Mouse (Mus musculus): ENCODE results near the gene Bnipl.
"Not testable (repeated sequence)": the region's sequence is repeated elsewhere in the genome, so short reads cannot be mapped to it uniquely, and the experiment has no call there.

Bnipl gene

DNA sequence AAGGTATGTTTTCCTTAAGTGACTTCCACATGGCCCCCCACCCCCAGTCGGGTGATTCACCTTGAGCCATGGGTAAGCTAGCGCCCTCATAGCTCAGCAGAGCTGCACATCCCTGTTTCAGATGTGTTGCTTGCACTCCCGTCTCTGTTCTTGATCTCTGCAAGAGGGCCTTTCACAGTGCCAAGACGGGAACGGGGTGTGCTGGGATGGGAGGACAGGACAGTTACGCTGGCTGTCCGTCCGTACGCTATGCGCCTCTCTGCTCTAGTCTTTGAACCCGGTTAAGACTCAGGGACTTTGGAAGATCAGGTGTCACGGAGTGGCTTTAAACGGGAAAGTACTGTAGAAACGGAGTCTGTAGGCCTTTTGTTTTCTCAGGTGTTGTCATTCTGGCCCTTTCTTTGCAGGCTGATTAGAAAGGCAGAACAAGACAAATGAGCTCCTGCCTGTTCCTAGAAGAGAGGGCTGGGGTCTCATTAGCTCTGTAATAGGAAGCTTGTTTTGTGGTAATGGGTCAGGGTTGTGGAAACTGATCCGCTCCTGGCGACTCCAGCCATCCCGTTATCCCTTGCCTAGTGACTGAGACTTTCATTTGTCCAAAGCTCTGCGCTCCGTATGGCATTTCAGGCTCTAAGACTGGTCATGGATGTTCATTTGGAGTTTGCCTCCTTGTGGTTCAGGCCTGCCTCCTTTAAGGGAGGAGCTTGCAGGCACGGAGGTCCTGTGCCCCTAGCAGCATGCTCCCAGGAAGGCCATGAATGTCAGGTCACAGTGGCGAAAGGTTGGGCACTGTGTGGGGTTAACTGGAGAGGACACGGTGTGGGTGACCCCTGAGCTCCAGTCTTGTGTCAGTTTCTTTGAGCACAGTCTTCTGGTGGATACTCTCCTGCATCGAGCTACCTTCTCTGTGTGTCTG is 15.3 kb downstream of the Bnipl start:
- no peak for DNase-seq

DNA sequence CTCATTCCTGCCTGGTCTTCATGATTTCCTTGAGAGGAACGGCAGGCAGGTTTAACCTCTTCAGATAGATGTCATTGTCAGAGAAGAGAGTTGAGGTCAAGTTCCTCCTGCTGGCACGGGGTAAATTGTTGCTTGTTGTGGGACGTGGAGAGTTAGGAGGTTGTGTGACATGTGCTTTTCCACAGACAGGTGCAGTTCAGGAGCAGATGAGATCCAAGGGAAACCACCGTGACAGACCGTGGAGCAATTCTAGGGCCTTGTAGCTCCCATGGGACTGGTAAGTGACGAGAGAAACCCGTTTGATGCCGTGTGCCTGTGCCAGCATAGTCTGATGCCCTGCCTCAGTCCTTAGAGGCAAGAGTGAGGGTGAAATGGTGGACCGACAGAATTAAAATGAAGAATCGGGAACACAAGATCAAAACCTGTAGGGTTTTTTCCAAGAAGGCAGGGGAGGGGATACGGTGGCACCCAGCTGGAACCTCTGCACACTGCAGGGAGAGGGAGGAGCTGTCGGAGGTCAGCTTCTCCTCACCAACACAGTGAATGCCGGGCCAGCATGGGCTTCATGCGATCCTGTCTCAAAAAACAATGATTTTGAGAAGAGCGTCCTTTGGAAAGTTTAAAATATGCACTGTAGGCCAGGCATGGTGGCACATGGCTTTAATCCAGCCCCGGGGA is 17.6 kb downstream of the Bnipl start:
- DNase-seq, result no peak

DNA sequence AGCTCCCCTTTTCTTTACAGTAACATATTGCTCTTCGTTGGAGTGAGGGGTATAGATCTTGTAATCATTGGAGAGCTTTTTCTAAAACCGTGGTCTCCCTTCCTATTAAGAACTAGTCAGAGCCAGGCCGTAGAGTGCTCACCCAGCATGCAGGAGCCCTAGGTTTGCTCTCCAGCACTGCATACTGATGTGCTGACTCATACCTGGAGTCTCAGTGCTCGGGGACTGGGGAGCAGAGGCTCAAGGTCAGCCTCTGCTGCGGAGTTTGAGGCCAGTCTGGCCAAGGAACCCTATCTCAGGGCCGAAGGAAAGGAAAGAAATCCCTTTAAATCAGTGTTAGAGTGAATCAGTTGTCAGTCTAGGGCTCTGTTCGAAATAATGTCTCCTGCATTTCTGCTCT is 18.2 kb downstream of the Bnipl start:
- DNase-seq, result no peak

DNA sequence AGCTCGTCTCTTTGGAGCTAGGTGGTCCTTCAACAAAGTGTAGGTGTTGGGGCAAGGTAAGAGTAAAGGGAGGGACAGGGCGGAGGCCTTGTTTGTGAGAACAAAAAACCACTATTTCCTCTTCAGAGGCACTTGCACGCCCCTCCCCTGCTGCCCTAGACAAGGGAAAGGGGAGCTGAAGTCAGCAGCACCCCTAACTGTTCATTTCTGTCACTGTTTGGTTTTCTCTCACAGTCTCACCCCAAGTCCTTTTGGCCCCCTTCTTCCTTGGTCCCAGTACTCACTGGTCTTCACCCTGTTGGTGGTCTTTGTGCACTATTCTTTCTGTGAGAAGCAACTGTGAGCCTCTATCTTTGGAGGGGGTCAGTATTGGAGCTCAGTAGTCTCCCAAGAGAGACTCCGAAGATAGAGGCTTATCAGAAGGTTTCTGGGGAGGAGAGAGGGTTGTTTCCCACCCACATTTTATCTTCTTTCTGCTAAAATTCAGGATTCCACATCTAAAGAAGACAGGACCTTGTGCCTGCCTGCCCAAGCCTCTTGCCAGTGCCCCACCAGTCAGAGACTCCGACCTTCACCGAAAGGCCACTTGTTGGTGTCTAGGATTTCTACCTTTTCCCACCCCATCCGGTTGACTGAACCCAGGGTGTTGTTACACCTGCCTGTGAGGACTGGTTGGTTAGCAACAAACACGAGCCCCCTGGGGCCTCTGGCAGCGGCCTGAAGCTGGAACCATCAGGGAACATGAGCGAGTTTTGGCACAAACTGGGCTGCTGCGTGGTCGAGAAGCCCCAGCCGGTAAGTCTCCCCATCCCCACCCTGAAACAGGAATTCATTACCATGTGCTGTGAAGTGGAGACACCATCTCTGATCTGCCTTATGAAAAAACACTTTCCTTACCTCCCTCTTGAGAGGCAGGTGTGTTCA is 19.4 kb downstream of the Bnipl start, which contains the start of gene Mllt11:
TSS of gene Mllt11 (minus strand) at position 874 of the 924 bp plus-strand sequence.
- DNase-seq, result peak in 1 of 2 experiments; percentile 43

DNA sequence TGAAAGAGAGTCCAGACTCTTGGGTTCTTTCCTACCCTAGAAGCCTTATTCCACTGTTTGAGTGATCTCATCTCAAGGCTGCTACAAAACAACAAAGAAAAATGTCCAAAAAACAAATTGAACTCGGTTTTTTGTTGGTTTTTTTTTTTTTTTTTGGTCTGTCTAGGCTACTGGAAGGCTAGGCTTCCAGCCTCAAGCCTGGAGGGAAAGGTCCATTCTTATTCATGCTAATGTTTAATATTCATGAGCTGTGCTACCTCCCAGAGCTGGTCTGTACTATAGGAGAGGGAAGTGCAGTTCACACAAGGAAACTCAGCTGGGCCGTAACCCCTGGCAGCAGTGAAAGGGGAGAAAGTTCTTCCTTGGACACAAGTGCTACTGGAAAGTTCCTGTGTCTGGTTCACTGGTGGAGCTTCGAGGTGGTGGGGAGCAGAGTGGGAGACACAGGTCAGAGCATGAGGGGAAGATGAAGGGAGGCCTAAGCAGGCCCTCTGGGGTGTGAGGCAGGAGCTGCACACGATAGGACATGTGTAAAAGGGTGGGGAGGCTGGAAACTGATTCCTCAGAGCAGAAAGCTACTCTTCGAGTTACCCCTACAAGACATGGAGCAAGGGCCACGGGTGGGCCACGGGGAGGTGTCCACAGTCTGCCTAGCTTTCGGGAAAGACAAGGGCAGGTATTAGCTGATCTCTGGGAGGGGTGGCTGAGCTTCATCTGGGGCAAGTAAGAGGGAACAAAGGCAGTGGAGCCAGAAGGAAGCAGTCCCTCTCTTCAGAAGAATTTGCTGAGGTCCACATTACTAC is 20.3 kb downstream of the Bnipl start:
- DNase-seq, result peak in 1 of 2 experiments; percentile 45

DNA sequence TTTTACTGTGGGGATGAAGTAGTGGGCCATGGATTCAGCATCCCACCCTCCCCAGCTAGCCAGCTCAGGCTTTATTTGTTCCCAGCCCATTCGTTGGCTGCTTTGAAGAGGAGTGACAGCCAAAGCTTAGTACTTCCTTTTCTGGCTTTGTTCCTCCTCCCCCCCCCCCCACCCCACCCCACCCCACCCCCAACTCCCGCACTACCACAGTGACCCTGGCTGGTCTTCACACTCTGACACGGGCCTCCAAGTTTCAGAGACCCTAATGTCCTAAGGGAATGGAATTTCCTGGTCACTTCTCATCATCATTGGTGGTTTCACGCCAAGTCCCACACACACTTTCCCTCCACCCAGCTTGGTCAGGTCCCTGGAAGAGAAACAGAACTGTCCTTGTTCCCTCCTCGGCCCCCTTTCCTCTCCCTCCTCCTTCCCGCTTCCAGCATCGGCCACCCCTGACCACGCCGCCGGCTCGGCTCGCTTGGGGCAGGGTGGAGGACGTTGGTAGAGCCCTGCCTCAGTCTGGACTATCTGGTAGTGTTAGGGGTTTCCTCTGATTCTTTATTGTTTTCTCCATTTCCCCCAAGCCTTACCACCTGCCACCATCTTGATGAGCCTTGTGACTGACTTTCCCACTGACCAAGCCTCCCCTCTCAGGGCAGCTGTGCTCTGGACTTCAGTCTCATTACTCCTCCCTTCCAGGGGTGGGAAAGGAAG is 21.1 kb downstream of the Bnipl start:
- peak; percentile 62 to 69 for DNase-seq

DNA sequence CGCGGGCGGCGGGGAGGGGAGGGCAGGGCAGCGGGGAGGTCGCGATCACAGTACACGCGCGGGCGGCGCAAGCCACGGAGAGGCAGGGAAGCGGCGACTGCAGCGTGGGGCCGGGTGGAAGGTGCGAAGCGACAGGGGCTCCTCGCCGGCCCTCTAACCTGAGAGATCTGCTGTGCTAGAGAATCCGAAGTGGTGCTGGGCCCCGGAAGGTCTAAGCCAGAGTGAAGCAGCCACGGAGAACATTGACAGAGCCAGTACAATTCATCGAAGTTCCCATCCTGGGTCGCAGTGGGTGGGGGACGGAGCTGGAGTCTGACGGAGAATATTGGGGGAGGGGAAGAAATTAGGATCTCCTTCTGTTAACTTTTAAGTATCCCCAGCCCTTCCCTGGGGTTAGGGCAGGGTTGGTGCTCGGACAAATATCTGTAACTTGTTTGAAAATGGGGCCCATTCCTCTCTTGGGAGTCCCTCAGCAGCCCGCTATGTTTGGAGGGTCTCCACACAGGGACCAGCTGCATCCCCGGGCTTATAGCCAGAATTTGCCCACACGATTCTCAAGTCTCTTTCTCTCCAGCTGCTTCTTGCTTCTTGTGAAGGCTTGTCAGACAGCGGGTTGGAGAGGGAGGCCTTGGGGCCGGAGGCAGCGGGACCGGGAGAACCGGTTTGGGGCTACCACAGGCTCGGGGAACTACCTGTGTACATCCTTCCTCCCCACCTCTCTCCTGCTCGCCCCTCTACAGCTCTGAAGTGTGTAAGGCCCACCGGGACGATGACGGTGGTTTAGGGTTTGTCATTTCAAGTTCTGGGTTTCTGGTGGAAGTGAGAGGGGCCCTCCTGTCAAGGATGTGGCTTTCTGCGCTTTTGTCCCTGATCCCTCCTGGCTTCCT is 21.9 kb downstream of the Bnipl start:
- peak; percentile 74 to 83 for DNase-seq

DNA sequence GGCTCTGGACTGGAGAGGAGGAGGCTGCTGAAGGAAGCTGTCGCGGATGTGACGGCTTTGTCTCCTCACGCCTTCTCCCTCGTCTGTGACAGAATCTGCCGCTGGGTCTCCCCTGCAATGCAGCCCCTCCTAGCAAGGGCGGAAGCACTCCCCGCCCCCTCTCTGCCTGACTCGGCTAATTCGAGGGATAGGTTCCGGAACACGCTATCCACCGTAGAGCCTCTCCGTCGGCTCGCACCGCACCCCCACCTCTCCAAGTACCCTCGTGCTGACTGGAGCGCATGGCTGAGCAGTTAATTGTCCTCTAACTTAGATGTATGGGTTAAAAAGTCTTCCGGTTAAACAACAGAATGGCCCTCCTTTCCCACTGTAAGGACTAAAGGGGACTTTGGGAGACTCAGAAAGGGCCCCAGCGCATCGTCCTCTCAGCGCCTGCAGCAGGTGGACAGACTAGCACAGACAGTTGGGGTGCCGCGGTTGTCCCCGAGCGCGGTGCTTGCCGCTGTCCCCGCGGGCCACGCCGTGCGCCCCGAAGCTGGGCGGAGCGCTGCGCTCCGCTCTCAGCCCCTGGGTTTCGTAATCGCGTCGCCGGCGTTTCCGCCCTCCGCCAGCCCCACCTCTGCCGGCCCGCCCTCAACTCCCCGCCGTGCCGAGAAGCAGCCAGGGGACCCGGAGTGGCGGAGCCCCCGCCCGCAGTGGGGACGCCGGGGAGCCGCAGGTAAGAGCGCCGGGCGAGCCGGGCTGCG is 22.7 kb downstream of the Bnipl start, which contains the start of gene Cdc42se1:
TSS of gene Cdc42se1 (plus strand) at position 585 of the 746 bp plus-strand sequence.
- peak; percentile 92 to 93 for DNase-seq

DNA sequence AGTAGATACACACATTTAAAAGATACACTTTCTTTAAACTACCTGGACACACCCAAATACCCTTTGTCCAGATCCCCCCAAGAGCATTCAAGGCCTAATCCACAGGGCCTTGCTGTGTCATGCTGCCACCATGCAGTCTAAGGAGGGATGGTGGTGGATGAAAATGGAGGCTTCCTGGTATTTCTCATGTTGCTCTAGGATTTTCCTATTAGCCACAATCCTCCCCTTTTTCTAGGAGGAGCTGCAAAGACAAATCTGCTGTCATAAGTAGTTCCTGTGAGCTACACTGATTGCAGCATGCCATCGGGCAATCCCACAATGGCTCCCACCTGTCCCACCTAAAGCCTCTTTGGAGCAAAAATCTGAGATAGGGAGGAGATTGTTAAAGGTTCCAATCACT is 23.8 kb downstream of the Bnipl start:
- no peak for DNase-seq

DNA sequence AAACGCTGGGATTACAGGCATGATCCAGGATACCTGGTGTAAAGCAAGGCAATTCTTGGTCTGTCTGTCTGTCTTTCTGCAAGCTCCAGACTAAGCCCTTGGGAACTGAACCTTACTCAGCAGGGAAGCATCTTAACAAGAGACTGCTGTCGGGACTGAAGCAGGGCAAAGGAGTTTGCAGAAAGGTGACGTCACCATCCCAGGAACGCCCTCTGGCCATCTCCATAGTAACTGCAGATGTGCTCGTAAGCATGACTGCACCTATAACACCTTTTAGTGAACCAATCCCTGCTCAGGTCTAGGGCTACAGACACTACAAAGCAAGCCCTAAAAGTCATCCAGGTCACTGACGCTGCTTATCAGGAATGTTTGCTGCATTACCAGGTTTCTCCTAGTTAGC is 26.7 kb downstream of the Bnipl start:
- no peak for DNase-seq

DNA sequence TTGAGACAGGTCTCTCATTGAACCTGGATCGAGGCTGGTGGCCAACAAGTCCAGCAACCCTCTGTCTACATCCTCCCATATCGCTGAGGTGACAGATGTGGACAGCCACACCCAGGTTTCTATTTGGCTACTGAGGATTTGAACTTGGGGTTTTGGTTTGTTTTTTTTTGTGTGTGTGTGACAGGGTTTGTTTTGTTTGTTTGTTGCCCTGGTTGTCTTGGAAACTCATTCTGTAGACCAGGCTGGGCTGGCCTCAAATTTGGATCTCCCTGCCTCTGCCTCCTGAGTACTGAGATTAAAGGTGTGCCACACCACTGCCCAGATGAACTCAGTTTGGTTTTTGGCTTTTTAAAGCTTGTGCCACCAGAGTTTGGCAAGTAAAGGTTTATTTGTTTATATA is 28.0 kb downstream of the Bnipl start:
- no peak for DNase-seq

DNA sequence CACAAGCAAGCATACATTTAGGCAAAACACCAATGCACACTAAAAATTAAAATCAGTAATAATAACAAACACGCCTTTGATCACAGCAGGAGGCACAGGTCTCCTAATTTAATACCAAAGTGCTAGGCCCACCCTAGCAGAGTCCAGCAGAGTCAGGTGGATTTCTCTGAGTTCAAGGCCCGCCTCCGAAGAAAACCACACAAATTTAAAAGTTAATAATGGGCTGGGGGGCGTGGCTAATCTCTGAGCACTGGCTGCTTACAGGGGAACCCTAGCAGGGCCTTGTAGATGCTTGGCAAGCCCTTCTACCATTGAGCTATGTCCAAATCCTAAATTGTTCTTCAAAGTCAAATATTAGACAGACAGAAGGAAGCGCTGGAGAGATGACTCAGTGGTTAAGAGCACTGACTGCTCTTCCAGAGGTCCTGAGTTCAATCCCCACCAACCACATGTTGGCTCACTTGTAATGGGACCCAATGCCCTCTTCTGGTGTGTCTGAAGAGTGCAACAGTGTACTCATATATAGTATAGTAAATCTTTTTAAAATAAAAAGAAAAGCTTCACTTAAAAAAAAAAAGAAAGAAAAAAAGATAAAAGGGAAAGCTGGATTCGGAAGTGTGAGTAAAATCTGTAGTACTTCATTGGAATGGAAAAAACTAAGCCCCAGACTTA is 32.4 kb downstream of the Bnipl start:
- DNase-seq, result peak in 1 of 2 experiments; percentile 23

DNA sequence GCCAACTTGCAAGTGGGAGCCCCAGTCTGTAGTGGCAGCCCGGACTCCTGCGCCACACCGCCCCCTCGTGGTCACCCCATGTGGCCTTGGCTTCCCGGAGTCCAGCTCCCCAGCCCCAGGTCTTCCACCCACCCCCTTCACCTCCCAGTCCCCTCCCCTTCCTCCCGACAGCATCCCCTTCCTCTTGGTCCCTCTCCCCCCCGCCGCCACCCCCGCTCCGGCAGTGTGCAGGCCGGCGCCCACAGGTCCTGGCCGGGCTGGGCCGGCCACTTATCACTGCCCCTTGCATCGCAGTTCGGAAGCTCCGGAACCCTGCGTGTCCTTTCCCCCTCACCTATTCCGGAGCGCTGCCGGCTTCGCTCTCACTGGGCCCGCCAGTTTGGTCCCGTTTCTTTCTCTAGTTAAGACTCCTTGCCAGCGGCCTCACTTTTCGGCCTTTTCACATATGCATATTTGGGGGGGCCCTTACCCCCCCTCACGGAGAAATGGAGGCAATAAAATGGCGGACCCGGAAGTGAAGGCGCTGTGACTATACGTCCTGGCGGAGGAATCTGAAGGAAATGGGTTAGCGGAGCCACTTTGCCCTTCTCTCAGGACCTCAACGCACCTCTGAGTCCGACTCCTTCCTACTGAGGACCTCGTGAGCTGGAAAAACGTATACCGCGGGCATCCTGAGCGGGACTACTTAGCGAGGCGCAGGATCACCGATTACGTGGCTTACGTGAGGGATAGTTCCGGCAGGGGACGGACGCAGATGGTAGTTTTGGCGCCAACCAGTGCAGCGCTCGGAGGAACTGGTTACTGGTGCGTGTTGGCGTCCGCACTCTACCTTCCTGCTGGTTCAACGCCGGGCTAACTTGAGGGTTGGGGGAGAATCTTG is 33.5 kb downstream of the Bnipl start, which contains the start of gene Gabpb2:
TSS of gene Gabpb2 (minus strand) at position 662 of the 880 bp plus-strand sequence.
- DNase-seq, result peak; percentile 97 to 98

DNA sequence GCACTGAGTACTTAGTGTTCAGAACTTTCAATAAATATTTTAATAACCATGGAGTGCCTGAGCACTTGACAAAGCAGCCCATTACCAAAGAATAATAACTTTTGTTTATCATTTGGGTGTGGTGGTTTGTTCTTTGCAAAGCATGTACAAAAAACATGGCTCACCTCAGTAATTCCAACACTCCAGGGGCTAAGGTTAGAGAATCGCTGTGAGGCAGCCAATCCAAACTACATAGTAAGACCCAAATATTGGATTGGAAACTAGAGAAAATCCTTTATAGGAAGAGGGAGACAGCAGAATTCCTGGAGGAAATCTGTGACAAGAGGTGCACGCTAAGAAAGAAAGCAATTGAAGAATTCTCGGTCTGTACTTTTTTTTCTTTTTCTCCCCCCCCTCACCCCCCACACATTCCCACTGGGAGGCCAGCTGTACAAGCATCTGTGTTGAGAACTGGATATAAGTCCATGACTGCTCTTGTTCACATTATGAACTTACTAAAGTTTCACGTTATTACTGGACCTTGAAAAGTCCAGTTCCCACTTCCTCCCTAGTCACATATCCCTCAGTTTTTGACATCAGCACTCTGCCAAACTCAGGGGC is 34.2 kb downstream of the Bnipl start:
- no peak for DNase-seq

DNA sequence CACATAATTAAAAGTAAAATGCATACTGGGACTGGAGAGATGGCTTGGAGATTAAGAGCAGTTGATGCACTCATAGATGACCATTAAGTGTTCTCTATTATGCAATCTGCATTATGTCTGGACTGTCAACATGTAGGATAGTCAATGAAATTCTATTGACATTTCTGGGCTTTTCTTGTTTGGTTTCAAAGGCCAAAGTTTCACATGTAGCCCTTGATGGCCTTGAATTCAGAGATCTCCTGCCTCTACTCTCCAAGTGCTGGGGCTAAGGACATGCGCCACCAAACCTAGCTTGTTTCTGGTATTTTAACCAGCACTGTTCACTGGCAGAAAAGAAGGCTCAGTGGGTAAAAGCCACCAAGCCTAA is 37.4 kb downstream of the Bnipl start:
- DNase-seq, result no peak

DNA sequence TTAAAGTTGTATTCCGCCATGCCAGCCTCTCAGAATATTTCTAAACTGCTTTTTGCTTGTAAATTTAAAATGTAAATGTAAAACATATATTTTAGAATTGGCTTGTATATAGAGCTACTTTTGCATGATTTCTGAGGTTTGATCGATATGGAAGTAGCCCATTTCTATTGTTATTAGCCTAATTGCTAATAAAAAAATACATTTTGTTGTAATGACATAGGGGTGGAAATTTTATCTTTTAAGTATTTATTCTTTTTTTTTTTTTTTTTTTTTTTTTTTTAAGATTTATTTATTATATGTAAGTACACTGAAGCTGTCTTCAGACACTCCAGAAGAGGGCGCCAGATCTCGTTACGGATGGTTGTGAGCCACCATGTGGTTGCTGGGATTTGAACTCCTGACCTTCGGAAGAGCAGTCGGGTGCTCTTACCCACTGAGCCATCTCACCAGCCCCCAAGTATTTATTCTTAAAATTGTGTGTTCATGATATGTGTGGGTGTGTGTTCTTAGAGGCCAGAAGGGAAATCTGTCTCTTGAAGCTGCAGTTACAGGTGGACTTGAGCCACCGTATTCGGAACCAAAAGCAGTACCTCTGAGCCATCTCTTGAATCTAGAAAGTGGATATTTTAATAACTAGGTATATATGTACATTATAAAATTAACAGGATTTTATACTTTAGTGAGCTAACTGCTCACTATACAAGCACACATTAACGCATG is 37.9 kb downstream of the Bnipl start:
- DNase-seq, result not testable (repeated sequence)

DNA sequence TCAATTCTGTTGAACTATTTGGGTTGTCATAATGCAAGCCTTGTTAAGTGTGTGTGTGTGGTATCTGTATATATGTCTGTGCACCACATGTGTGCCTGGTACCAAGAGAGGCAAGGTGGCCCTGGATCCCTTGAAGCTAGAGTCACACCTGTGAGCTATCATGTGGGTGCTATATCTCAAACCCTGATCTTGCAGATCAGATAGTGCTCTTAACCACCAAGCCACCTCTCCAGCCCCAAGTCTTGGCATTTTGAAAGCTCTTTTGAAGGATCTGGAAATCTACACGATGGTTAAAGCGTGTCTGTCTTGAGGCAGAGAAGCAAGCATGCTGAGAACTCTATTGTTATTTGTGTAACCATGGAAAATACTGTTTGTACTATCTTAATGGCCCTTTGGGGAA is 40.4 kb downstream of the Bnipl start:
- no peak for DNase-seq
